Mouse (Mus musculus) brown adipose tissue, adult 24 weeks (tissue): Measurements from ENCODE around the gene Gm49345. TPM values are rescaled to one million over a fixed set of nuclear protein-coding genes. Genes with fewer than 3 reads are reported as not detected.

Experiments used
- polyA plus RNA-seq: library from polyadenylated mRNA; stranded (reverse); fragments of >200 nt; gene quantifications from 2 replicates; pipeline ENCODE4 v1.2.4, GENCODE M21; 2012; ENCODE audit not compliant: missing spikeins, insufficient read depth, insufficient read length

Gene Gm49345
- polyA plus RNA-seq, 1 experiment: 1.7 TPM

Other genes starting within 250 kb of the Gm49345 start
- 0.67 and 2.1 TPM in 2 replicates for gene Zfp429, start 237.9 kb downstream of the Gm49345 start, polyA plus RNA-seq
- 0.52 TPM in 1 of 2 replicates, not detected in the other for gene Zfp459, start 216.4 kb downstream of the Gm49345 start, polyA plus RNA-seq
- gene Zfp874a, start 186.1 kb downstream of the Gm49345 start, polyA plus RNA-seq: 9.5 and 15.8 TPM in 2 replicates
- 6.2 and 10.3 TPM in 2 replicates for gene Zfp874b, start 153.5 kb downstream of the Gm49345 start, polyA plus RNA-seq
- 3.1 and 4.8 TPM in 2 replicates for gene Zfp58, start 137.2 kb downstream of the Gm49345 start, polyA plus RNA-seq
- not detected in 2 replicates for gene Gm26965, start 111.6 kb downstream of the Gm49345 start, polyA plus RNA-seq
- 50.5 and 55.8 TPM in 2 replicates for gene Zfp87, start 111.6 kb downstream of the Gm49345 start, polyA plus RNA-seq
- gene Zfp748, start 83.9 kb downstream of the Gm49345 start, polyA plus RNA-seq: 2.1 and 5.4 TPM in 2 replicates
- gene Zfp729b, start 28.1 kb downstream of the Gm49345 start, polyA plus RNA-seq: 4.0 and 5.3 TPM in 2 replicates
- 2.0 and 3.9 TPM in 2 replicates for gene Zfp729a, start within 50 bp of the Gm49345 start, polyA plus RNA-seq
- gene Zfp738, start 49.3 kb upstream of the Gm49345 start, polyA plus RNA-seq: 6.9 and 7.0 TPM in 2 replicates
- gene Zfp65, start 91.4 kb upstream of the Gm49345 start, polyA plus RNA-seq: 3.0 and 6.1 TPM in 2 replicates
- gene Zfp85, start 117.5 kb upstream of the Gm49345 start, polyA plus RNA-seq: 1.8 and 2.0 TPM in 2 replicates
- 0.88 and 1.4 TPM in 2 replicates for gene Zfp493, start 141.9 kb upstream of the Gm49345 start, polyA plus RNA-seq
- 3.7 and 3.9 TPM in 2 replicates for gene Zfp273, start 176.0 kb upstream of the Gm49345 start, polyA plus RNA-seq
- 11.2 TPM in 1 of 2 replicates, not detected in the other for gene Gm10037, start 193.3 kb upstream of the Gm49345 start, polyA plus RNA-seq
- gene BC048507, start 225.6 kb upstream of the Gm49345 start, polyA plus RNA-seq: not detected in 2 replicates